Mouse (Mus musculus) Muller cell, postnatal 12 days (primary cell): ENCODE measurements around the gene Pnrc1.

Source experiments
- DNase-seq: peaks from one replicate; pipeline ENCODE4 v3.0.0-alpha.2; 2015; ENCODE audit errors: inconsistent ontology term

Gene Pnrc1

GRCm38 (mm10) chr4:33224003-33224675 lies 65.8 kb downstream of the Pnrc1 start:
- no peak for DNase-seq

- no peak for DNase-seq
These were observed 68.1 kb downstream of the Pnrc1 start for GRCm38 (mm10) chr4:33221847-33222246.

GRCm38 (mm10) chr4:33208881-33209841 lies 80.8 kb downstream of the Pnrc1 start, which contains the start of gene Srsf12:
Srsf12 (plus strand) TSS chr4:33208991.
- DNase-seq, result peak; percentile 38

GRCm38 (mm10) chr4:33207551-33207950 lies 82.4 kb downstream of the Pnrc1 start:
- no peak for DNase-seq

GRCm38 (mm10) chr4:33204682-33205081 lies 85.3 kb downstream of the Pnrc1 start:
- peak; percentile 36 for DNase-seq

- no peak for DNase-seq
These were observed 91.8 kb downstream of the Pnrc1 start for GRCm38 (mm10) chr4:33198117-33198516.
